Mouse (Mus musculus): ENCODE results near the gene Vps13c.

Gene Vps13c

DNA sequence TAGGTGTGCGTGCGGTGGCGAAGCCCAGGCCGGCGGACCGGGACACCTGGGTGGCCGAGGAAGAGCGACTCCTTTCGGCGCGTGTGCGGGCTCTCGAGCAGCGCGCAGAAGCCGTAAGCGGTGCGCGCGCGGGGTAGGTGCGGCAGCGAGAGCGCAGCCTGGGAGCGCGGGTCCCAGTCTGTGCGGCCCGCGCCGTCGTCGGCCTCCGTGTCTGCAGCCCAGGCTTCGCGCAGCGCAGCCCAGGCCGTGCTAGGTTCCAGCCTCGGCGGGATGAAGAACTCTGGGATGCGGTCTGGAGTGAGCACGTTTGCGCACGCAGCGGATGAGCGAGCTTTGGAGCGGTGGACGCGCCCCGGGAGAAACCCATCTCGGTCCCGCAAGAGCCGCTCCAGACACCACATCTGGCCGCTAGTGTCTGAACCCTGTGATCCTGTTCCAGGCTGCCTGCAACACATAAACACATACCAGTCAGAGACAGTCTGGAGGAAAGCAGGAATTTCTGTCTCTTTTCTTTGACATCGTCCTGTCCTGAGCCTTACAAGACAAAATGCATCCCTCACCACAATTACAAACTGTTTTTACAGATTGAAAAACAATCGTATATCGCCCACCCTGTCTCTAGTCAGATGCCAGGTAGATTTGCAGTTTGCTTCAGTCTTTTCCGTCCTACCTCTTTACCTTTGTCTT lies 8.7 kb upstream of the Vps13c start:
- DNase-seq (ENCODE audit: low spot score in 2 of 2): no peak

DNA sequence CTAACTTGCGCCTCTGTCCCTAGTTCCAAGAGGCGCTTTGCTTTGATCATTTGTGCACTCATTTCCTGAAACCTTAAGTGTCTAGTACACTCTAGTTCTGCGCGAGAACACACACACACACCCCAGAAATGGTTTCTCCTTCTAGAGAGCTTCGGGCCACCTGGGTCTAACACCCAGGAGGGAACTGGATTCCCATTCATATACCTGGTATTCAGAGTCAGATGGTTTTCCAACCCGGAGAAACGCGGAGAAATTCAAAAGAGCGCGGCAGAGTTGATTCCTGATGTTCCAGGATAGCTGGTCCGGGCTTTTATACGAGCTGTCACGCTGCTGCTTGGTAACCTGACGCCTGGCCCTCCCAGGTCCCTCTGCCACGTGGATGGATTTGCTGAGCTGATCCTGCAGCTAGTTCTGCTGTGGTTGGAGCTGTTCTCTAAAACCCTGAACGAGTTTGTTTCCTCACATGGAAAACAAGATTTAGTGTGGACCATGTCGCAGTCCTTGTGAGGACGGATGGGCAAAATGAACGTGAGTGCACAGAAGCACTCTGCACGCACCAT lies 8.1 kb upstream of the Vps13c start, which contains the start of gene C2cd4a:
C2cd4a (minus strand) TSS at position 285 of the 560 bp plus-strand sequence.
- no peak for DNase-seq (ENCODE audit: low spot score in 2 of 2)

DNA sequence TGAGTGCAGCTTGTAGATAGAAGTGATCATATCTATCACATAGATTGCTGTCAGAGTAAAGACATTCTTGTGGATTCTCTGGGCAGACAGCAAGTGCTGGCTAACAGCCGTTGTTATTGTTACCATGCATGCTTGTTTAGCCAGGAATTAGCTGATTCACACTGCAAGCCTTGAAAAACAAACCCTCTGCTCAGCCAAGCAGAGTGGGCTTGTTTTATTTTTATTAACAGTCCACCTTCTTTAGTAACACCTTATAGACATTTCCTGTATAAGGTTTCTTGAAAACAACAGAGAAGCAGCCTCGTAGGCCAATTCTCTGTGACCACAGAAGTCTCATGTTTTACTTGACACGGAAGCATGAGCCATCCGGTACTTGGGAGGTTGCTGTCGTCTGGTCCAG lies 5.7 kb upstream of the Vps13c start:
- DNase-seq (ENCODE audit: low spot score in 2 of 2): no peak

DNA sequence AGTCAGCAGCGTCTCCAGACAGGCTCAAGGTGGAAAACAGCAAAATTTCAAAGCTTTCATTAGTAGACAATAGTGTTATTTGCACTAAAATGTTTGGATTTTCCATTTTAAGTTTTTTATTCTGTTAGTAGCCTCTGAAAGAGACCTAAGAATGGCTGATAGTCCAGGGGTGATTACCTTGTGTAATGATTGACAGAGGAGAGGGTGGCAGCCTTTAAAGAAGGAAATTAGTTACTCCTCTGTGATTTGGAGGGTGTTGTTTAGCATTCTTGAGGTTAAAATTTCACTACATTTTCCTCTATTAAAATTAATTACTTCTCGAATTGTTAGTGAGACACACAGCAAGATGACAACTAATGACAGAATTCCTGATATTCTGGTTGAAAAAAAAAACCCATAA lies 2.9 kb upstream of the Vps13c start:
- DNase-seq (ENCODE audit: low spot score in 2 of 2): no peak

DNA sequence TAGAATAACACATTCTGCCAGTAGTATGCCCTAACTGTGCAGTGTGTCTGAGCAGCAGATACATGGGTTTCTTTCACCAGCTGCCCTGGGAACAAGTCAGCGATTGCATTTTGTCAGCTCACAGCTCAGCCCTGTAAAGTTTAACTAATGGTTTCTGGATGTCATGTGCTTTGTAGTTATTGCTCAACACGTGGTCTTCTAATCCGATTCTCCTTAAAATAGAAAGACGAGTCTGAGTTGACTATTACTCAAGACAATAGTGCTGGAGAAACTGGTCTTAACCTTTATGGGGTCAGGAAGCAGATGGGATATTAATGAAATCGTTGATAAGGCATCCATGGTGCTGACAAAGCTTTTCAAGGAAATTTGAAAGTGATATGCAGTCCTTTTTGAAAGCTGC lies 2.6 kb downstream of the Vps13c start:
- DNase-seq (ENCODE audit: low spot score in 2 of 2): no peak

DNA sequence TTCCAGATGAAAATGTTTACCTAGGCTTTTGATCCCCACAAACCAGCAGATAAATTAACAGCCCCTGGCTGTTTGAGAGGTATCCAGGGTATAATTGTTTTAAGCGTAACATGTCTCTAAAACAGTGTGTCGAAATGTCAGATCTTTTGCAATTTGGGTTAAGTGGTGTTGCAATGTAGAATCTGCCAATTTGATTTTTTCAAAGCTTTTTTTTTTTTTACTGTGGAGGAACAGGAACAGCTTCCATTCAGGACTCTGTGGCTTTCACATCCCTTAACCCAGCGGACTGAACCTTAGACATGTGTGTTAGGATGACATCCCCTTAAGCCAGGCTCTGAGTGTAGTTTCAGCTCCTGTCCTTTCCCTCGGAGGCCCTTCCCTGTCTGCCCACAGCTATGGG lies 4.8 kb downstream of the Vps13c start:
- DNase-seq (ENCODE audit: low spot score in 2 of 2): no peak

DNA sequence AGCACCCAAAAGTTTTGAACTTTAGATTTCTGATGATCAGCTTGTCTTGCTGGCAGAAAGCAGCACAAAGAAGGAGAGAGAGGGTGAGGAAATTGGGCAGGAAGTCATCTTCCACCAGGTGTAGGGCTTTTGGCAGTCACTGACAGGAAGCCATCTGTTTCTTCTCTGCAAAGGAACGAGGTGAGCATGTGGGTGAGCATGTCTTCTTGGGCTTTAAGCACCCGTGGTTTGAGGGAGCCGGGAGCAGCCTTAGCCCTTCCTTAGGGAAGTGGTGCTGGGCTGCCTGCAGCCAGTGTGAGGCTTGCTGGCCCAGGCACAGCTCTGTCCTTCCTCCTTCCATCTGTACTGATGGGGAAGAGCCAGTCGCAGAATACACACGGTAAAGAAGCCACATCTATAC lies 5.5 kb downstream of the Vps13c start:
- DNase-seq (ENCODE audit: low spot score in 2 of 2): no peak

DNA sequence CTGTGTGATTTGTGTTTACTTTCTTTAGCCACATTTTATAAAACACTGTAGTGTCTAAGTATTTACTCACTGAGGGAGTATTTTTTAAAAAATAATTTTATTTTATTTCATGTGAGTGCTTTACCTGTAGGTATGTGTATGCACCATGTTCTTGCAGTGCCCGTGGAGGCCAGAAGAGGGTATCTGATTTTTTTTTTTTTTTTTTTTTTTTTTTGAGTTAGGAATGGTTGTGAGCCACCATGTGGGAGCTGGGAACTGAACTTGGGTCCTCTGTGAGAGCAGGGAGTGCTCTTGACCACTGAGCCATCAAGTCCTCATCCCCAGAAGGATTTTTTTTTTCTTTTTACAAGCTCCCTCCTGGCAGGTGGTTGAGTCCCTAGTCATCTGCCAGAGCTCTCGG lies 5.9 kb downstream of the Vps13c start:
- no peak for DNase-seq (ENCODE audit: low spot score in 2 of 2)

DNA sequence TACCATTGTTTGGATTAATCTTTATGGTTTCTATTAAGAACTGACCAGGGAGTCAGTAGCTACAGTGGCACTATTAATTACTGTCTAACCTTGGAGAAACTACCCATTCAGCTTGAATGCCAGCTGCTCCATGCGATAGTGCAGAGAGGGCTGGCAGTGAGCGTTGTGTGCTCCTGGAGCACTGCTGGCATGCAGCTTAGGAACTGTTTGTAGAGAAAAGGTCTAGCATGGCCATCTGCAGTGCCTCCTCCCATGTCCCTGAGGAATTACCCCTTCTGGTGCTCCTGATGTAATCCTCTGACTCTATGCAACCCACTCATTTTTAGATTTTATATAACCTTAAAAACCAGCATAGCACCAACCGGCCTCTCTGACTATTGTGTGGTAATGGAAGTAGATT lies 7.4 kb downstream of the Vps13c start:
- DNase-seq (ENCODE audit: low spot score in 2 of 2): no peak

DNA sequence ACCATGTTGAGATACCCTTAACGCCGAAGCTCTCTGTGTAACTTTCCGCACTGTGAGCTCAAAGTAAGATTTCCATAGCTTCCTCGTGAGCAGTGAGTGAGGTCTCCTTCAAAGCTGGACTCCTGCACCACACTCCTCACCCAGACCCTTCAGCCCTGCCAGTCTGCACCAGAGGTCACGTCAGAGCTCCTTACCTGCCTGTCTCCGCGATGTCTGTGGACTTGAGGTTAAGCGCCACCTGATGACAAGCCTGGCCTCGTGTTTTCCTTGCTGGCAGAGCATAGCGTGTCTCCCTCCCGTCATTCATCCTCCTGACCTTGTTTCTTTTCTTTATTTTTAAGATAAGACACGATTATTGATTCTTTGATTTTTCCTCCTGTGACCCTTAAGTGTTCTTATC lies 9.2 kb downstream of the Vps13c start:
- no peak for DNase-seq (ENCODE audit: low spot score in 2 of 2)

DNA sequence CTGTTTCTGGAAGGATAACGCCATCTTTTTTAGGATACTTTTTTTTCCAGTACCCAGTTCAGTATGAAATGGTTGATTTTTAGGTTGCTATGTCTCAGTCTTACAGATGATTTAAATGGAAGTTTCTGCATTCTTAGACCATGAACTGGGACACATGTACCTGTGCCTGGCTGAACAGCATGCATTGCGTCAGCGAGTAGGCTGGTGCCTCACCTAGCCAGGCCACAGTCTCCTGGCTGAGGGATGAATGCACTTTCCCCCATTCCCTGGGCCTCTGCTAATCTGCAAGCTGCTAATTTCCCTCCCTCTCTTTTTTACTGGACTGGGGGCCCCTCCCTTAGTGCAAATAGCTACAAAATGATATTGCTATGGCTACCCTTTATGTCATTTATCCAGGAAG lies 9.7 kb downstream of the Vps13c start:
- DNase-seq (ENCODE audit: low spot score in 2 of 2): no peak

DNA sequence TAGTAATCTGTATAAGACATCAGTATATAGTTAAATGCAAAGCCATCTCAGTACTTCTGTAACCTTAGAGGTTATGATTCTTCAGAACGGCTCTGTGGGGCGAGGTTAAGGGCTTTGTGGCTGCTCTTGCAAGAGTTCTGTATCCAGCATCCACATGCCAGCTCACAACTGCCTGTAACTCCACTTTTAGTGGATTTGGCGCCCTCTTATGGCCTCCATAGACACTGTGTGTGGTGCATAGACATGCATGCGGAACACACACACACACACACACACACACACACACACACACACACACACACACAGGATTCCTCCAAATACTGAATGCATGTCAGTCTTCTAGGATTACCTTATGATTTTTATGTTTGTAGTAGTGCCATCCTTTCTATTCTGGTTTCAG lies 11.0 kb downstream of the Vps13c start:
- DNase-seq (ENCODE audit: low spot score in 2 of 2): no peak

DNA sequence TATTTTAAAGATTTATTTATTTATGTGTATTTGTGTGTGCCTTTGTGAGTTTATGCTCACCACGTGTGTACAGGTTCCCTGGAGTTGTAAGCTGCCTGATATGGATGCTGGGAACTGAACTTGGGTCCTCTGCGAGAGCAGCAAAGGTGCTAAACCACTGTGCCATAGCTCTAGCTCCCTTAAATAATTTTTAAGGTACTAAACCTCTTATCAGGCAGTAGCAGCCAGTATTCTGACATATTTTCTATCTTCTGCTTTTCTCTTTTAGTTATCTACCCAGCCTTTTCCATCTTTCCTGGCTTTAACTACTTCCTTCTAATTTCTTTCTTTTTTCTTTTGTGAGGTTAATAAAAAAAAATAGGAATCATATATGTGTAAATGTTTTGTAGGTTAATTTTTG lies 20.1 kb downstream of the Vps13c start:
- no peak for DNase-seq (ENCODE audit: low spot score in 2 of 2)

DNA sequence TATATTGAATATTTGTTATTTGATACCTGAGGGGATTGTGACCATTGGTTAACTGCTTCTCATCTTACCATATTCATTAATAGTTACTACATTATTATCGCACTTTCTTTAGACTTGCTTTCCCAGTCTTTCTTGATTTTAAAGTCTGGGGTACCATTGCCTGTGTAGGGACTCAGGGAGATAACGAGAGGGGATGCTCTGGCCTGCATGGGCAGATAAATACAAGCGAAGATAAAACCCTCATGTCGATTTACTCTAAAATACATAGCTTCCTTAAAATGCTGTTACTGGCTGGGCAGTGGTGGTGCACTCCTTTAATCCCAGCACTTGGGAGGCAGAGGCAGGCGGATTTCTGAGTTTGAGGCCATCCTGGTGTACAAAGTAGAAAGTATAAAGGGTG lies 23.1 kb downstream of the Vps13c start:
- DNase-seq (ENCODE audit: low spot score in 2 of 2): no peak

DNA sequence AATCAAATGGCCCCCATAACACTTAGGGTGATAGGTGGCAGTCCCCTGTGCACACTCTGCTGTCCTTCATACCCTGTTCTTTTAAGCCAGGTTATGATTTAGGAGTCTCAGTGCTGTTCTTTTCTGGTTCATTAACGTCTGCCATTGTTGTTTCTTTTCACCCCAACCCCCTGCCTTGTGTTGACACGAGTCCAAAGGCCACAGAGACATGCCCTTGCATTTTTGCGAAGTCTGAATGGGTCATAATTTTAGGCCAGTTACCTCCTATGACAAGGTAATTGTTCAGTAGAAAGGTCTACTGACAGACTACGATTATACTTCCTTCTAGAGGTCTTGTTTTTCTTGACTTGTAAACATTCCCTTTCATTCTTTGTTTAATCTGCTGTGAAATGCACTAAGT lies 23.8 kb downstream of the Vps13c start:
- DNase-seq (ENCODE audit: low spot score in 2 of 2): no peak

DNA sequence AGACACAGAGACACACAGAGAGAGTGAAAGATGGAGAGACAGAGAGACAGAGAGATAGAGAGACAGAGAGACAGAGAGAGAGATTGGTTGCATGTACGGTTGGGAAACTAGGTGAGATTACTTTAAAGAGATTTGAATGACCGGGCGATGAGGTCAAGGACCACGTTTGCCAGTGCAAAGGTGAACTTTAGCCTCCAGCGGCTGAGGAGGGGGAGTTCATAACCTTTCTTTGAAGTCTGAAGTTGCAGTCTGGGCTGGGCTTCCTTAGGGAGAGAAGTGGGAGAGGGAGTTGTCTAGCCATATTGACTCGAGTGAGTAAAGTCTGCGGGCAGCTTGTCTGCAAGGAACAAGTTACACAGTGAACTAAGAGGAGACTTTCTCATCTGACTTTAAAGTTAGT lies 25.2 kb downstream of the Vps13c start:
- DNase-seq (ENCODE audit: low spot score in 2 of 2): no peak

DNA sequence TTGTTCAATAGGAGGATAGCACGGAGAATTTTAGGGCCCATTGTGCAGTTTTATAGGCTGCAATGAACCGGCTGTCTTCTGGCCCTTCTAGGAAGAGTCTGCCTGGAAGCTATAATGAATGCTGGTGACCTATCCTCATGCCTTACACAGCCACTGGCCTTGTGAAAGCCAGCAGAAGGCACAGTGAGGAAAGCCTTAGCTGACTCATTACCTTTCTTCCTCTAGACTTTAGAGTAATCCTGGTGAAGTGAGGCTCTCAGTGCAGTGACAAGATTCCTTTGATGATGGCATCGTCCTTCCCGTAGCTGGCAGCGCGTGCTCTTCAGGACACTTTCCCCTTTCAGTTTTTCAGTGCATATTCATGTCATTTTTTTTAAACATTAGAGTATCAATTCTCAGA lies 27.2 kb downstream of the Vps13c start:
- DNase-seq (ENCODE audit: low spot score in 2 of 2): no peak

DNA sequence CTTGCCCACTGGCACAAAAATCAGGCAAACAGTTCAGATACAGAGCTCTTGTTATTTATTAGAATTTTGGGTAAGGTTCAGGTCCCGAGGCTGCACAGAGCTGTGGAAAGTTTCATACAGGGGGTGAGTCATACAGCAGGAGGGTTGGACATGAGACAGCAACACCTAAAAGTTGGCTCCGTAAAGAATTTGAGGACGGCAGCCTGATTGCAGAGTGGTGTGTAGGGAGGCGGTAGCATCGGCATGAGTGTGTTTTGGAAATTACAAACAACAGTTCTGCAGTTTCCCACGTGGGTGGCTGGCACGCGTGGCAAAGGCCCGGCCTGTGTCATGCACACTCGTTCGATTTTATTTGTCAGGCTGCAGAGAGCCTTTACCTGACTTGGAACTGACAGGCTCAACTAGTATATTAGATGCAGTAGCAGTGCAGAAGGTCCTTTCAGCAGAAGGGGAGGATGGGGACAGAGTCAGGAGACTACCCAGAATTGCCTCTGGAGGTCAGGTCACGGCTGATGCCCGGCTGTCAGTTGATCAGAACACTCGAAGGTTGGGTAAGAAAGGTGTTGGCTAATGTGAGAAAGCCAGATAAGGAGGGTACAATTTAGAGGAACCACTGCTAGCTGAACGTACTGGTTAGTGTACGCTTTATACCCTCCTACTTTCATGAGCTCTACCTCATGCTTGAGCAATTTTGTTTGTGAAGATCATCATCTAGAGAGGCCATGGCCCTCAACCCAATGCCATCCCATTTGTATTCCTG lies 29.7 kb downstream of the Vps13c start:
- DNase-seq (ENCODE audit: low spot score in 2 of 2): peak; percentile 44 to 48

DNA sequence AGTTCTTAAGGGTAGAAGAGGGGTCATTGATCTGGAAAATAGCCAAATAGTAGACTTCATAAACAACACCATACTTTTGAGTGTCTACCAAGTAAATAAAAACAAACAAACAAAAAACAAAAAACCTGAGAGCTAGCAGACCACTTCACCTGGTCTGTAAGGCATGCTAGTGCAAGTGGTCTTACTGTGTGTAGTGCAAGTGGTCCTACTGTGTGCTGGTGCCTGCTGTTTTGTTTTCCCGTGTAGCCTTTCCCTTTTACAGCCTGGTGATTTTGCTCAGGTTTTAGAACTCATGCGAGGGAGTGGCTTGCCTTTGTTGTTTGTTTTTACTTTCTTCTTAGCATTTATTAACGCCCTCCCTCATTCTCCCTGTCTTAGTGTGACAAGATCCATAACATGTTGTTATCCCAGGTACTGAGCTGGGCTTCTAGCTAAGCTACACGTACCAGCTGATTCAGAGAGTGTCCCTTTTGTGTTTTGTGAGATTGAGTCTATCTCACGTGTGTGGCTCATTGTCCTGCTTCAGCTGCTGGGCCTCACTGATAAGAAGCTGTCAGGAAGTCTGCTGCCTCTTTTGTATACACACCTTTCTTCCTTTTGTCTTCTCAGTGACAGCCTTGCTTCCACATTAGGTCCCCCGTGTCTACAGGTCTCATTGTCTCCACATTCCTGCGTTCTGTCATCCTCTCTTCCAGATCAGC lies 34.5 kb downstream of the Vps13c start:
- no peak for DNase-seq (ENCODE audit: low spot score in 2 of 2)

DNA sequence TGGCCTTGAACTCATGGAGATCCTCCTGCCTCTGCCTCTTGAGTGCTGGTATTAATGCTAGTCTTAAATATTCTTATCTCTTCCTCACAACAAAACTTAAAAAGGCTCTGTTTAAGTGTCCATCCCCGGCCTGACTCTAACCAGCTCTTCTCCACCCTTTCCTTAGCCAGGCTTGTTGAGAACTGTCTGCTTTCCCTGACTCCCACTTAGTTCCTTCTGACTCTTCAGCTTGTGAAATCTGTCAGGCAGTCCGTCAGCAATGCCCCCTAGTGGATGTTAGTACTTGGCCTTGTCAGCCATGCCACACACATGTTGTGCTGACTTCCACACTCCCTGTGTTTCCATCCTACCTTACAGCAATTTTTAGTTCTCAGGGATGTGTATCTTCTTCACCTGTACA lies 35.1 kb downstream of the Vps13c start:
- DNase-seq (ENCODE audit: low spot score in 2 of 2): no peak

DNA sequence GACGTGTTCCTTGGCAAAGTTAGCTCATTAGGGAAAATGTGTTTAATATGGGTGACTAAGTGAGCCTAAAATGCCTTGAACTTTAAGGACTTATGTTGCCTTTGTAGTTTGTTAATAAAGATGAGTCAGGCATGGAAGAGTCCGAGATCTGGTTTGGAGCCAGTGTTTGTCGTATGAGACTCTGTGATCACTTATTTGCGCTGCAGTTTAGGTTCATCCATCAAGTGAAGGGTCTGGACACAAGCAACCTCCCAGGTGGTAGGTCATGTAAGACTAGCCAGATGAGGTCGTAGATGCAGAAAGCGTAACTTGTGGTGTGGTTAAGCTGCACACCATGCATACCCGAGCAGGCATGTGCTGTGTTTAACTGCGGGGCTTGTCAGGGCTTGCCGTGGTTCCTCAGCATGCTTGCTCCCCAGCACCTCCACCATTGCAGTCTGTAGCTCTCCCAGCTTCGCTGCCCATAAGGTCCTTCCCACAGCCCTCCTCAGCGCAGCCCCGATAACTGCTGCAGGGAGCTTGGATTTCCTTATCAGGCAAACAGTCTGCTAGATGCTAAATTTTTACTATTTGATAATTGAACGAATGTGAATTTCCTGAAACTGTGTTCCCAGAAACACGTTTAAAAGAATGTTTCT lies 37.0 kb downstream of the Vps13c start:
- DNase-seq (ENCODE audit: low spot score in 2 of 2): no peak

DNA sequence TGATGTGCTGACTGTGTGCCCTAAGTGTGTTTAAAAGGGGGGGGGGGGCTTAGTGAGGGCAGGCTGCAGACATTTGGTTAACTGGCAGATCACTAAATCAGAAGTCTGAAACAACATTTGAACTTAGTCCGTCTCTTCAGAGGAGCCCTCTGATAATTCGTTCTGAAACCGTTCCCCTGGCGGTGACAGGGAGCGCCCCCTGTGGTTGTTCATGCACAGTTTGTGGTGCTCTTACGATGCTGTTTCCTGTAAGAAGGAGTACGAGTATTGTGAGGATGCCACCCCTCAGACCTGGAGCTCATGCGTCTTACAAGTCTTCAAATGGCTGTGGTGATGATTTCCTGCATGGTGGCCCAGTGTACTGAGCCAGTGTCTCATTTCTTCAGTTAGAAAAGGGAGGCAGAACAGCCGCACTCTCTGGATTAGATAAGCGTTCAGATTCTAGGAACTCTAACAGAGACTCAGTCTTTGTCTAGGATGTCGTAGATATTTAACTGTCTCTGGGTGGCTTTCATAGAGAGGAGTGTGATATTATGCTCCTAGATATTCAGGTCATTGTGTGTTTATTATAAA lies 38.1 kb downstream of the Vps13c start:
- no peak for DNase-seq (ENCODE audit: low spot score in 2 of 2)

All from right cerebral cortex, postnatal 36 days (tissue).